Mouse (Mus musculus) kidney, adult 8-10 months (tissue): ENCODE results near the gene Cc2d2a.

Source experiments
- DNase-seq, 2 experiments: peaks; one replicate each; pipeline ENCODE4 v3.0.0; 2022

Cc2d2a gene

GRCm38 (mm10) chr5:43661997-43662961, at the start of gene Cc2d2a:
Cc2d2a (plus strand) TSS chr5:43662346.
- peak; percentile 20 to 32 for DNase-seq

DNA sequence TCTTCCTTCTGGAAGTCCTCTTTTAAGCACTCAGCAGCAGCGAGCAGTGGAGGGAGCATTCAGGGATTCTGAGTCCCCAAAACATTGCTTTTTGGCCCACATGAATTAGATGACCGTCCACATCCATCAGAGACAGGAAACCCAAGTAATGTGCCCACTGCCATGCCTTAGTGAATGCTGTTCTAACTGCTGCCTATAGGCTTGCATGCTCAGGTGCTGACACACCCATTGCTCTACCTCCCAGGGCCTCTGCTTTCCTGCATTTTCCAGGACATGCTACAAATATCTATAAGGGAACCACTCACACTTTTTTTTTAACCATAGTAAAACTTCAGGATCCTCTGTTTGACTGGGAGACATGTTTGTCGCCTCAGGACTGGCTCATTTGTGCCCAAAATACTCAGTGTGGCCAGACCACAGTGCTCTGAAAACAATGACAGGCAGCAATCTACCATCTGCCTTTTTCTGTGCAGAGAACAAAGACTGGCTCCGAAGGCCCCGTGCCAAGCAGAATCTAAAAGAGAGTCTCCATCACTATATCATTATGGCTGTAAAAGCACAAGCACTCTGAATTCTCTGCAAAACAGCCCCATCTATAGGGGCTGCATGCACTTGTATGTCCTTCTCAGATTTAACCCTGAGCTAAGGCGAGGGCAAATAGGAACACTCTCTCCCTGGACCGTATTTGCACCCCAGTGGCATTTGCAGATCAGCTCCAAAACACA, 40.4 kb upstream of the Cc2d2a start:
- DNase-seq: no peak

DNA sequence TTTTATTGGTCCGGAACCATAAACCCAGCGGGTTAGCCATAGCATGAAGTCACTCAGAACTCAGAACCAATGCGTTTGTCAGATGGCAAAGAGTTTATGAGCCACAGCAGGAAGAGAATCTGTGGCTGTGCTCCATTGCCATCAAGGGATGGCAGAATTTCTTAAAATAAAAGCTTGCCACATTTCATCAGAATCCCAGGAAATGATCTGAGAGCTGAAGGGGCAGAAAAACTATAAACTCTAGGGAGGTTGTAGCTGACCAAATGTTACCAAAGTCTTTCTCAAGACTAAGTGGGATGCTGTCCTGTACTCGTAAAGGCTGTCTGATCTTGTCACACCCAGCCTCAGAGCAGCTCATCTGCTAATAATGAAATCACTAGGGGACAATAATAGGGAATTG, 36.7 kb upstream of the Cc2d2a start:
- no peak for DNase-seq

- no peak for DNase-seq
Measured at GRCm38 (mm10) chr5:43634071-43634601, 28.0 kb upstream of the Cc2d2a start.

DNA sequence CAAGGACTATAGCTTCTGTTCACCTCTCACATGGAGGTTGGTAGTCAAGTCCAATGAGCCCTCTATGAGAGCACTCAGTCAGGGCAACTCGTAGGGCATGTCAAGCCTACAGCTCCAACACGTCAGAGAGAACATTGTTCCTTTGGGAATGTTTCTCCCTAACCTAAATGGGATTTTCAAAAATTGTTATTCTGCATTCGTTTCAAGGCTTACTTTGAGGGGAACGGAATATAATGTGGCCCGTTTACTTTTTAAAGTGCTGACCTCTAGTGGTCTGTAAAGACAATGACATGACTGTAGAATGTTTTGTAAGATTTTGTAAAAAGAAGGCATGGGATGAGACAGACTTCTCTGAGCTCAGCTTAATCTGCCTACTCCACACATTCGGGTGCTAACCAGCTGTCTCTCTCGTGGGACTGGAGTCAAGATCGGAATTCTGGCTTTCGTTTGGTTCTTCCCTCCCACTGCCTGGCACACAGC, 27.5 kb upstream of the Cc2d2a start:
- no peak for DNase-seq

GRCm38 (mm10) chr5:43645020-43645419, 17.1 kb upstream of the Cc2d2a start:
- no peak for DNase-seq

- DNase-seq: no peak
Measured at GRCm38 (mm10) chr5:43647098-43647774, 14.9 kb upstream of the Cc2d2a start.

DNA sequence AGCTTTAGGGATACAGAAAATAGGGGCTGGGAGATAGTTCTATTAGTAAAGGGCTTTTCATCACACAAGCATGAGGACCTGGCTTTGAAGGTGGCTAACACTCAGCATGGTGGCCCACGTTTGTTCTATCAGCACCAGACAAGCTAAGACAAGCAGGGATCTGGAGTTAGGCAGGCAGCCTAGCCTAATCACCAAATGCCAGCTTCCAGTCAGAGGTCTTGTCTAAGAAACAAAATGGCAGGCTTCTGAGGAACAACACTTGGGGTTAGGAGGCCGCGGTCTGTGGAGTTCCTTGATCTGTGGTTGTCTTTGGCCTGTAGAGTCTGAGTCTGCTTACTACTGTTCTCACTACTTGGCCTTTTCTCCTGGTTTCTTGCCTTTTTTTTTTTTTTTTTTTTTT, 648 bp upstream of the Cc2d2a start:
- no peak for DNase-seq

DNA sequence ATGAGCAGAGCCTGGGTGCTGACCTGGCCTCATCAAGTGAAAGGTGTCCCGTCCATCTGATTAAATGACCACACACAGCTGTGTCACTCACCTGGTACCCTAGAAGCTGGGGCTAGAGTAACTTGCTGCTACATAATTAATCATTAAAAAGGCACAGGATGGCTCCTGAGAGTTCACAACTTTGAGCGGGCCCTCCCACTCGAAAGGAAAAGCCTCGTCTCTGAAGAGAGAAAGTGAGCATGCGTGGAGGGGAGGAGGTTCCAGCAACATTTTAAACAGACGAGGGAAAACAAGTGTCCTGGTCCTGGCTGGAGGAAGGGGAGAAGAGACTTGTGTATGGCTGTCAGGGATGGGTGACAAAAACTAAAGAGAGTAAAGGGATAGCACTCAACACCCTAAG, 1.4 kb downstream of the Cc2d2a start:
- DNase-seq: peak; percentile 28

DNA sequence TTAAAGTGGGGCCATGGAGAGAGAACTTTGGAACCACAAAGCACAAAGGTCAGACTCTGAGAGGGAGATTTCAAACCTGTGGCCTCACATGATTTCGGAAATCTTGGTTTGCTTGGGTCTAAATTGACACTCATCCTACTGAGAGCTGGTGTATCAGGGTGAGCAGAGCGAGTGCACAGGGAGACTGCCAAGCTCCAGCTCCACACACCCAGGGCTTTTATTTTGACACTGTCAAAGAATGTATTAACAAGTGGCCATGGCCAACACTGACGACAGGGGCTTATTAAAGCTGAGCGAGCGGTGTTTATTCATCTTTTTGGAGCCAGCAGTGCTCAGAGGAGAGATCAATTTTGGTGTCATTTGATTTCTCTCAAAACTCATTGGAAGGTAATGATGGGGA, 3.0 kb downstream of the Cc2d2a start:
- DNase-seq: peak in 1 of 2 experiments; percentile 16

- DNase-seq: peak; percentile 15 to 28
Measured at GRCm38 (mm10) chr5:43669118-43669645, 7.0 kb downstream of the Cc2d2a start.

DNA sequence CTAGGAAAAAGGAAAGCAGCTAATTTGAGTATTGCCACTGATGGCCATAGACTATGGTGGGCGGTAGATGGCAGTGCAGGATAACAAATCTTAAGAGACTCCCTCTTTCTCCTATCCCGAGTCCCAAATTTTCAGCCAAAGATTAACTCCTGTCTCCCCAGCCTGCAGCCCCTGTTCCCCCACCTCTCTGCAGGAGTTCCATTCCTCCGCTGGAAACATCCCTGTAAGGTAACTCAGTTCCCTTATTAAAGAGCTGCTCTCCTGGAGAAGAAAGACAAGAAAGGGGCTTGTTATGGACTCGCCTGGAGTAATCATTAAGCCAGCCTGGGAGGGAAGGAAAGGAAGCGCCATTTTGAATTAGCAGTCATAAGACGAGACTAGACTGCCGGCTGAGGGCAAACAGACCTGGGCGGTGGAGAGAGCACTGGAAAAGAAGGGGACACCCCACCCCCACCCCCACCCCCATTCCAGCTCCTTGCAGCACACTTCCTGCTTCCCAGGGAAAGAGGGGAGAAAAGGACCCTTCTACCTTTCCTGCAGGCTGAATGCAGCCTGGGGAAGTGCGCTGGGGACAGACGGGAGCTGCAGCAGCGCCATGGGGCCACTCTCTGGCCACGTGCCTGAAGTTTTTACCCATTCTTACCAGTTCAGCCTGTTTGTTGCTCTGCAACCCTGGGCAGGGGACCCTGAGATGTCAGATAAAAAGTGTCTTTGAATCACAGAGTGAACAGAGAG, 10.2 kb downstream of the Cc2d2a start:
- DNase-seq: peak; percentile 79 to 85

- DNase-seq: no peak
Measured at GRCm38 (mm10) chr5:43673083-43673482, 10.9 kb downstream of the Cc2d2a start.

DNA sequence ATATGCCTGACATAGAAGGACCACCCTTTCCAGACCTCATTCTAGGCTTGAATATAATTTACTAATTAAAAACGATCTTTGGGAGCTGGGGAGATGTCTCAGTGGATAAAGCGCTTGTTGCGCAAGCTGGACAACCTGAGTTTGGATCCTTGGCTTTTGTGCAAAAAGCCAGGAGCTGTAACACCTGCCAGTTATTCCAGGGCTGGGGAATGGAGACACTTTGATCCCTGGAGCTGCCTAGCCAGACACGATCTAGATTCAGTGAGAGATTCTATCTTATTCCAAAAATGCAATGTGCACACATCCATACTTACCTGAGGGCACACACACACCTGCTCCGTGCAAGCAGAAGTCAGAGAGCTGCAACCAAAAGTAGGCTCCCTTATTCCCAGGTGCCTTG, 23.3 kb downstream of the Cc2d2a start:
- DNase-seq: no peak

GRCm38 (mm10) chr5:43692489-43692888, 30.3 kb downstream of the Cc2d2a start:
- no peak for DNase-seq

GRCm38 (mm10) chr5:43697133-43697532, 35.0 kb downstream of the Cc2d2a start:
- no peak for DNase-seq

GRCm38 (mm10) chr5:43699240-43699639, 37.1 kb downstream of the Cc2d2a start:
- DNase-seq: no peak

DNA sequence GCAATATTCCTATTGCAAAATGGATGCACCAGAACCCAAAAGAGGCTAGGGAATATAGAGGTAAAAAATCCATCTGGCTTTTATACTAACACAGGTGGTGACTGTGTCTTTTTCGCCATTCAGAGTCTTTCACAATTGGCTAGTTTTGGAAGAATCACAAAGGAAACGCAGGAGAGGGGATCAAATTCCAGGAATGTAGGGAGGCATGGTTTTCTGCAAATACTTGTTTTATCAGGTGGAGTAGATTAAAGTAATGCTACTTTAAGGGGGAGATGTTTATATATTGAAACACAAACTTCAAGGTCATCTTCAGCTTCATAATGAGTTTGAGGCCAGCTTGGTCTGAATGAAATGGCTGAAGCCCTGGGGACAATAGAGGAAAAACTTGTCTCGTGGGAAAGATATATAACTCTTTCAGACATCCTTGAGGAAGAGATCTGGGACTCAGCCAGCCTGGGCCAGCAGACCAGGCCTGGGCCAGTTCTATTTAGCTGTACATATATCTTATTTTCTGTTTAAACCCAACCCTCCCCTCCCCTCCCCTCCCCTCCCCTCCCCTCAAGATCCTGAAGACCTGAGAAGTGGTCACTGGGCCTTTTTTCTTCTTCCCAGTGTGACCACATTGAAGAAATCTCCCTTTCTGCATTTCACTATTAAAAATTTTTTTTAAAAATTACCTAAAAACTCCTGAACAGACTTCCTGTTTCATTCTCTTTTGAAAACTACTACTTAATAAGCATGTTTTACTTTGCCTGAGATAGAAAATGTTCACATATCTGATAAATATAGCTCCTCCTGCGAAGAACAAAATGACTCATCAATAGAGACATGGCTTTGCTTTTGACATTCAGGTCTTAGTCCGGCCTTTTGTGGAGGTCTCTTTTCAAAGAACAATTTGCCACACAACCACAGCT, 59.6 kb downstream of the Cc2d2a start:
- DNase-seq: no peak

DNA sequence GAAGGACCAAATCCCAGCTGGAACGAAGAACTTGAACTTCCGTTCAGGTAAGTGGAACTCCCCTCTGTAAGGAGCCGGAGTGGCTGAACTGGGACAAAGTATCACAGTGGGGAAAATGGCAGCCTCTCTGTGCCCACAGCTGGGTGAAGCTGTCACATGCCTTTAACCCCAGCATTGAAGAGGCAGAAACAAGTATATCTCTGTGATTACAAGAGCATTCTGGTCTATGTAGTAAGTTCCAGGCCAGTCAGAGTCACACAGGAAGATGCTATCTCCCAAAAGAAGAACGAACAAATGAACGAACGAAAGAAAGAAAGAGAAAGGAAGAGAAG, 60.3 kb downstream of the Cc2d2a start:
- no peak for DNase-seq

GRCm38 (mm10) chr5:43723830-43724229, 61.7 kb downstream of the Cc2d2a start:
- DNase-seq: no peak
